Mouse (Mus musculus) embryo, embryonic 11 days (tissue): Measurements from ENCODE around the gene Slc26a11.
"Not testable (repeated sequence)": the region's sequence is repeated elsewhere in the genome, so short reads cannot be mapped to it uniquely, and the experiment has no call there.

ENCODE experiments used
- DNase-seq: peaks from one replicate; pipeline ENCODE4 v3.0.0-alpha.2; 2015

The Slc26a11 gene

DNA sequence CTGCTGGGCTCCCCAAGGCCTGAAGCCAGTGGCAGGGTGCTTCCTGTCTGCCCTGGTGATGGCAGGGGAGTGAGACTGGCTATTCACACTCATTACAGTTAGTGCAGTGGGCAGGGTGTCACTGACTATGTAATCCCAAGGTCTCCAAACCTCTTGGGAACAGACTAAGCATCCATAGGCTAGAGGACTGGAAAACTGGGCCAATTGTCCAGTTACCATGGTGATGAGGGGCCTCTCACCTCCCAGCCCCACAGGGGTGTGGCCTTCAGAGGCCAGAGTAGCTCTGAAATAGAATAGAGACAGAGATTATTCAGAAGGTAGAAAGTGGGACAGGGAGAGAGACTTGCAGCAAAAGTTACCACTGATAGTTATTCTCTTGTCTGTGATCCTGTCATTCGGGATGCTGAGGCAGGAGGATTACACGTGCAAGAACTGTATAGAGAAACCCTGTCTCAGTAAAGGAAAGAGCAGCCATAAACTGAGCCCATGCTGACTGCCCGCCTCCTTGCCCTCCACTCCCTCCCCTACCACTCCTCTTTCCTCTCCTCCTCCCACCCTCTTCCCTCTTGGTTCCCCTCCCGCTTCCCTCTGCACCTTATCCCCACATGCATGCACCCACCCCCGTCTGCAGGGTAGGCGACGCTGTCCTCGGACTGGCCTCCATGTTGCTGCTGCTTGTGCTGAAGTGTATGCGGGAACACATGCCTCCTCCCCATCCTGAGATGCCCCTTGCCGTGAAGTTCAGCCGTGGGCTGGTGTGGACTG is 7.6 kb downstream of the Slc26a11 start:
- DNase-seq, result peak; percentile 57

DNA sequence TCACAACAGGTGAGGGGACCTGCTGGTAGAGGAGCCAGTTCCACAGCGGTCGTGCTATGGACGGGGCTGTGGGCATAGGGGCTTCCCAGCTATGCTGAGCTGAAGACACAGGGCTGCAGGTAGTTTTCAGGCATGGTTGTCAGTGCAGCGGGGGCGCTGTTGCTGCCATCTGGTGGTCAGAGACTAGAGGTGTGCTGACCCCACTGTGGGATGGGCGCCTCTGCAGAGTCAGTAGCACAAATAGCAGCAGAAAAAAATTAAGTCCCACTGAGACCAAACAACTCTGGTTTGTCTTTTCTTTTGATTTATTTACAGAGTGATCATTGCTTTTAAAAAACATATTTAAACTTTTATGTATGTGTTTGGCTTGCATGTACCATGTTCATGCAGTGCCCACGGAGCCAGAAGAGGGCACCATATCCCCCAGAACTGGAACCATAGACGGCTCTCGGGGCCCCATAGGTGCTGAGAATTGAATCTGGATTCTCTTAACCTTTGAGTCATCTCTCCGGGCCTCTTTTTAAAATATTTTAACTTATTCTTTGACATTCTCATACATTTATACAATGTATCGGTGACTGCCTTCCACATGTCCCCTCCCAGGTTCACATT is 8.3 kb downstream of the Slc26a11 start:
- peak; percentile 86 for DNase-seq

DNA sequence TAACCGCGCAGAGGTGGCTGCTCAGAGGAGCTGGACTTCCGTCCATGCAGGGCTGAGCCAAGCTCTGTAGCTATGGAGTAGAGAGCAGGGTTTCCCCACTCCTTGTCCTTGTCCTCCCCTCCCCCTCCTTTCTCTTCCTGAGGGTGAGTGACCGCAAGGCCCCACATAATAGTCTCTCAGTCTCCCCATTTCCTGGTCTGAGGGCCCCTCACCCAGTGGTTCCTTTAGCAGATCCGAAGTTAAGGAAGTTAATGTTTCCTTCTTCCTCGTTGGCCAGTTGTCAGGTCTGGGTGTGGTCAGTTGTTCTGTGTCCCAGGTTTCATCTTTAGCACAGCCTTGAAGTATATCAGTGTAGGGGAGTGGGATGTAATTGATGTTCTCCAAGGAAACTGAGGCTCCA is 20.1 kb downstream of the Slc26a11 start:
- DNase-seq, result no peak

DNA sequence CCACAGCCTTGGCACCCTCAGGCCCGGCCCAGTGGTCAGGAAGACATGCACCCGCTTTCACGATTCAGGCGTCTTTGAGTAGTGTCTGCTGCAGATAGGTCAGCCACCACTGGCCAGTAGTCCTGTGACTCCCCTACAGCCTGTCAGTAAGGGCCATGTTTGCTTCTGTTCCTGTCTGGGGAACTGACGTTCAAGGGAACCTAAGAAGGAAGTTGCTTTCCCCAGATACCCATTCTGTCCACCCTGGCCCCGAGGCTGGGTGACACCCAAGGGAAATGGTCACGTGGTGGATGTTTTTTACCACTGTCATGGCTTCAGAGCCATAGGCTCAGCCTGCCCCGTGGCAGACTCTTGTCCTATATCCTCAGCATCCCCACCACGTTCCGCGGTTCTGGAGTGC is 22.0 kb downstream of the Slc26a11 start:
- DNase-seq, result no peak

DNA sequence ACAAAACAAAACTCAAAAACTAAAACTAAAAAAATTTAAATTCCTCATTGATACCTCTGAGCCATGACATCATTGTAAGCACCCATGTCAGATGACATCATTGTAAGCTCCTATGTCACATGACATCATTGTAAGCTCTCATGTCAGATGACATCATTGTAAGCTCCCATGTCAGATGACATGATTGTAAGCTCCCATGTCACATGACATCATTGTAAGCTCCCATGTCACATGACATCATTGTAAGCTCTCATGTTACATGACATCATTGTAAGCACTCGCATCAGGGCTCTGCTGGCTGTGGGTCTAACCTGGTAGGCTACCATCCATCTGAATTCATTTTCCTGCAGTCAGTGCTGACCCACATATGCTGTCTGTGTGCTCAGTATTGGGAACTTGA is 23.2 kb downstream of the Slc26a11 start:
- no peak for DNase-seq

DNA sequence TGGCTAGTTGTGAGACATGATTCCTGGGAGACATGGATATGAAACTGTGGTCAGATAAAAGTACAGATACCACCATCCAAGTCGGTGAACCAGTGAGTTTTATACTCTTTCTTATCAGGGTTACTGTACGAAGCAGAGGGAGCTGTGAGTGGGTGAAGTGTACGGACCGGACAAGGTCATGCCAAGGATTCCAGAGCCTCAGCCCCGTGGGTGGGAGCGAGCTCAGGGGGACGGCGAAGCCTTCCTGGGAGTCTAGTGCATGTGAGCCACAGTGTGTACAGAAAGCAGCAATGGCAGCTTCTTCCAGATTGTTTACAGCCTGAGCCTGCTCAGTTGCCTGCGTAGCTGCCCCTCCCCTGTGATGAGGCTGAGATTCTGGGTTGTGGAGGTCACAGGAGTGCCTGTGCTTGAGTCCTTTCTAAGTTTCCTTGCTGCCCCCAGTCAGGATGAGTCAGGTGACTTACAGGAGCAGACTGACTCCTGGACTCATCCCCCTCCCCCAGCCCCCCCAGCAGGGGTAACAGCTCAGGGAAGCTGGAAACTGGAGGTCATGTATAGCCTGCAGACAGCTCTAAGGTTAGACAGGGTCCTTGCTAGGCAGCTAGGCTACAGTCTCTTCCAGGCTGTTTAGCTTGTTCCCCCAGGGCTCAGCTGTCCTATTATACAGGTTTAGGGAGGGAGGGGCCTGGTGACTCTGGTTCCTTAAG is 26.4 kb downstream of the Slc26a11 start:
- no peak for DNase-seq

DNA sequence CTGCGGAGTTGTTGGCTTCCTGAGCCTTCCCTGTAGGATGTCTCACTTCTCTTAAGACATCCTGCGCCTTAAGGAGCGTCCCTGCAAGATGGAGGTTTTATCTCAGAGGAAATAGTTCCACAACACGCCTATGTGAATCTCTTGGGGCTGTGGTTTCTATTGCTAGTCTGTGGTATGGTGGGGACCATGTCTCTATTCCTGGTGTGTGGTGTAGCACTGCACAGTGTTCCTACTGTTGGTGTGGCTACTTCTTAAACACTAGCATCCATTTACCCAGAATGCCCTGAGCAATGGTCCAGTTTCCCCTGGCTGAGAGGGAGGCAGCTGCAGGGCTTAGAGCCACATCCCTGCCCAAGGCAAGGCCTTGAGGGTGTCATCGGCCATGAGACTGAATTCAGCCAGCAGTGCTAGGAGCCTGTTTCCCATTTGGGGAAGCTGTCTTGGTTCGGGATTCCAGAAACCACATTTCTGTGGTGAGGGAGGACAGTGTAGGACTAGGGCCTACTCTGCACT is 27.0 kb downstream of the Slc26a11 start:
- no peak for DNase-seq

DNA sequence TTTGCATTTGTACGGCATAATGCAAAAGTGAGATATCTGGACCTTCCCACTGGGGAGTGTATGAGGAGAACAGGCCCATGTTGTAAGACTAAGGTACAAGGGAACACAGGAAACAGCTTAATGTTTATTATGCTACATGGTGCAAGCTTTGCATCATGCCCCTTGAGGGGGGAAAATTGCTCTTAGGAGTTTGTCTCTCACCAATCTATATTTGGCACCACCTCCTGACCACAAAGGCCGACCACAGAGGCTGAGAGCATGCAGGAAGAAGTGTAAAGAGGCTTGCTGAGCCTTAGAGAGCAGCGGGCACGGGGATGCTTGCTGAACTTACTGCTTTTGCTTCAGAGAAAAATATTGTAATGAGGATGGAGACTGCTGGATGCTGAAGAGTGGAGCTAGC is 29.5 kb downstream of the Slc26a11 start:
- no peak for DNase-seq

DNA sequence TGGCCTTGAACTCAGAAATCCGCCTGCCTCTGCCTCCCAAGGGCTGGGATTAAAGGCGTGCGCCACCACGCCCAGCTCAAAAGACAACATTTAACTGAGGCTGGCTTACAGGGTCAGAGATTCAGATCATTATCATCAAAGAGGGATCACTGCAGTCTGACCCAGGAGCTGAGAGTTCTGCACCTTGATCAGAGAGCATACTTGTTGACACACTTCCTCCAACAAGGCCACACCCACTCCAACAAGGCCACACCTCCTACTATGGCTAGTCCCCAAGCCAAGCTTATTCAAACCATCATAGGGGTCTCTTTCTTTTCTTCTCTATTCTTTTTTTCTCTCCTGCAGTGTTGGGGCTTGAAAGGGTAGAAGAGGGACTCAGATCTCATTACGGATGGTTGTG is 30.9 kb downstream of the Slc26a11 start:
- DNase-seq, result no peak

DNA sequence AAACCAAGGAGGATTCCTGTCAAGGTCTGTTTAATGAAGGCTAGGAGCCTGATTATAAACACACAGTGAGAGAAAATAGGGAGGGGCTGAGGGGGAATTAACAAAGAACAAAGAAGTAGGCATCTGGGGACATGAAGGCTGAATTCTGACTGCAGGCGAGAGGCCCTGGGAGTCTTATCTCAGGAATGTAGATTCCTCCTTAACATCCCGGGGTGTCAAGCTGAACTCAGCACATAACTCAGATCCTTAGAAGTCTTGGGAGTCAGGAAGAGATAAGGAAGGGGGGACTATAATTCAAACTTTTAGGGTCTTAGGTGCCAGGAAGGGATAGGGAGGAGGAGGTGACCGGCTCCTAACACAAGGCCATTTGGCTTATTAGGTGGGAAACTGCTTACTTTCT is 31.9 kb downstream of the Slc26a11 start:
- DNase-seq, result not testable (repeated sequence)

DNA sequence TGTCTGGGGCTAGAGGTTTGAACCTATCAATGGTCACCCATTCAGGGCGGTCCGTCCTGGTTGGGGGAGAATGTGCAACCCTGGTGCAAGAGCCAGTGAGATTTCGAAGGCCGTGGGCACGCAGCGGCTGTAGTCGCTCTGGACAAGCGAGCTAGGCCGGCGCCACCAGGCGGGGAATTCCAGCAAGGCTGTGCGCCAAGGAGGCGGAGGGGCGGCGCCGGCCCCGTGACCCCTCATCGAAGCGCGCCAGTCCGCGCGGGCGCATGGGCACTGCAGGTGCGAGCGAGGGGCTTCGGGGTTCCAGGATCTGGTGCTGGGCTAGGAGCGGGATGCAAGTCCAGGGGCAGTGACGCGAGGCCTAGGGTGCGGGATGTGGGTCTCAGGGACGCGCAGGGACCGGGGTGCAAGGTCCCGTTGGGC is 34.5 kb downstream of the Slc26a11 start:
- peak; percentile 90 for DNase-seq

DNA sequence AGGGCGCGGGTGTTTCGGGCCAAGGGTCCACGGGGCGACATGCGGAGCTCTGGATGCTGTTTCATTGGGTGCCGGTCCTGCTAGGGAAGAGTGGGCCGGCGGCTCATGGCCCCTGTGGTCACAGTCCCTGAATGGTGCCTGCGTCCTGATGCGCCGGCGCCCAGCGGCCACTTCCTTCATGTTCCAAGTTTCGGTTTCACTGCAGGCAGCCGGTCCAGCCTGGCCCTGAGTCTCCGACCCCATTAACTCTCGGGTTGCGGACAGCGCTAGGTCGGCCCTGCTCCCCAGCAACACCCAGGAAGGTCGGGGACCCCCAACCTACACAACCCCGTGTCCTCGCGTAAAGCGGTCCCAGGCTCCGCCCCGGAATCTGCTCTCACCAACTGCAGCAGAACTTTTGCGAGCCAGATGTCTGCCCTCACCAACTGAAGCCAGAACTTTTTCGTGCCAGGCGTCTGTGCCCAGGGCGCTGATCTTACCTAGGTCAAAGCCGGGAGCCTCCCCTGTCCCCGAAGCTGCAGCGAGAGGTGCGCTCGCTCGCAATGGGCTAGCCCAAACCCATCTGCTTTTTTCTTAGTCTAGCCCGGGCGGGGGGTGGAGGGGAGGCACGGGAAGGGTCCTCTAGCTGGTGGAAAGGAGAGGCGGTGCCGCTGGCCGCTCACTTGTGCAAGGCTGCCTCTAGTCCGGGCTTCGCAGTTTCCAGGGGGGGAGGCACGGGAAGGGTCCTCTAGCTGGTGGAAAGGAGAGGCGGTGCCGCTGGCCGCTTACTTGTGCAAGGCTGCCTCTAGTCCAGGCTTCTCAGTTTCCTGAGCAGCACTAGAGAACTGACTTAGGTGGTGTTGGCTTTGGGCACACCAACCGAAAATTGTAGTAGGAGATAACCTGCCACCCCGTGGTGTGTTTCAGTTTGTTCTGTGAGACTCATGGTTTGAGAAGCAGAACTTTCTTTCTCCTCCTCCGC is 35.2 kb downstream of the Slc26a11 start:
- peak; percentile 55 for DNase-seq

DNA sequence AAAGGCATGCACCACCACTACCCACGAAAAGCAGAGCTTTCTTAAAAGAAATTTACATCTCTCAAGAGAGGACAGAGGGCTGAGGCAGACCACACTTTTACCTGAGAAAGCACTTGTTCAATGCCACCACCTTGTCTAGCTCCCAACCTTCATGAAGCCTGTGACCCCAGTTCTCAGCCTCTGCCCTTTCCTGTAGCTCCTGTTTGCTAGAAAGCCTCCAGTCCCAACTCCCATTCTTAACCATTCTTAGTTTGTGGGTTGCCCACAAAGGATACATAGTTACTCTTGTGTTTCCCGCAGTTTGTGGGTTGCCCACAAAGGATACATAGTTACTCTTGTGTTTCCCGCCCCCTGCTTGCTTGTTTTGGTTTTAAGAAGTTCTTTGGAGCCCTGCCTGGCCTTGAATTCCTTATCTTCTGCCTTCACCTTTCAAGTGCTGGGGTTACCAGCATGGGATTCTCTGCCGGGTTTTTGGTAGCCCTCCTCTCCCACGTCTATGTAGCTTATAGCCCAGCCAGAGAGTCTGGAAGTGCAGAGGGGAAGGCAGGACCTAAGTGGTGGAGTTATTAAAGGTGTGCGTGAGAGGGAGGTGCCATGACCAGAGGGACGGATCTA is 36.1 kb downstream of the Slc26a11 start:
- DNase-seq, result no peak

DNA sequence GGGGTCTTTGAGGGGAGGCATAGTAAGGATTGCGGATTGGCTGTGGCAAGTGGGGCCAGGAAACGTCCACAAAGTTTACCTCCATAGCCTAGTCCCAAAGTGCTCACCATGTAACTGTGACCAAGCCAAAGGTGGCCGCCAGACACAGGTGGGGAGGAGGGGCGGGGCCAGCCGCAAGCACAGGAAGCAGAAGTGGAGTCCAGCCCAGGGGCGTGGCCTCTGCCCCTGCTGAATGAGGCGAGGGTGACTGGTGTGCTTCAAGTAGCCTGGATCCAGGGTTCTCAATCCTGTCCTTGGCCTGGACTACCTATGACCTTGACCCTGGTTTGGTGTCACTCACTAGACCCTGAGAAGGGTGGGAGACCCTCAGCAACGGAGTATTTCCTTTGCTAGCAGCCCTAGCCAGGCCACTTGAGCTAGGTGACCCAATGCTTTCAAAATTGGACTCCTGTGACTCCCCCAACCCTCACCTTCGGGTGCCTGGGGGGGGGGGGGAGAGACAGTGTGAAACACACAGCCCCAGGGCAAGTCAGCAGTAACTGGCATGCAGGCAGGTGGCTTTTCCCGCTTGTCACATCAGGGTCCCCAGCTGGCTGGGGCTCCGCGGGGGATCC is 36.8 kb downstream of the Slc26a11 start:
- DNase-seq, result peak; percentile 48

DNA sequence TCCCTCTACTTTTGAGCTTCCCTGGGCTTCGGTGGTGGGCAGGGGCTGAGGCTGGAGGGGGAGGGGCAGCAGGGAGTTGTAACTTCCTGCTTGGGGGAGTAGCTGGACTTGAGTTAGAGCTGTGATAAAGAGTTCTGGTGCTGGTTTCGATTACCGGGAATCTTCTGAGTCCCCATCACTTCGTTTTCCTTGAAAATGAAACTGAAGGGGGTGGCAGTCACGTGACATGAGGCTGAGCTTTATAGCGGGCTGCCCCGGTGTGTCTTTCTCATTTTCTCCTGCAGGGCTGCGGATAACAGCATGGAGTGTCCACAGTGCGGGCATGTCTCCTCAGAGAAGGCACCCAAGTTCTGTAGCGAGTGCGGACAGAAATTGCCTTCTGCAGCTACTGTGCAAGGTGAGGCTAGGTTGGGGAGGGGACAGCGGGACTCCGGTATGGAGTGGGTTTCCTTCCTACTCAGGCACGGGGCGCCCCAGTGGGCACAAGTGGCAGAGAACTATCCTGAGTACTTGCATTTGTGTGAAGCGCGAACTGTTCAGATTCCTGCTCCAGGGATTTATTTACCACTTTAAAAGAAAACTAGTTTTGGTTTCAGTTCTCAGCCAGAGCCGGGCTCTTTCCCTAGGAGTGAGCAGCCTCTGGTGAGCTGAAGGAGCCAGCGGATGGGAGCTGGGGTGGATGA is 37.6 kb downstream of the Slc26a11 start, which contains the start of gene Rnf213:
Rnf213 (plus strand) TSS at position 301 of the 683 bp plus-strand sequence.
- peak; percentile 73 for DNase-seq

DNA sequence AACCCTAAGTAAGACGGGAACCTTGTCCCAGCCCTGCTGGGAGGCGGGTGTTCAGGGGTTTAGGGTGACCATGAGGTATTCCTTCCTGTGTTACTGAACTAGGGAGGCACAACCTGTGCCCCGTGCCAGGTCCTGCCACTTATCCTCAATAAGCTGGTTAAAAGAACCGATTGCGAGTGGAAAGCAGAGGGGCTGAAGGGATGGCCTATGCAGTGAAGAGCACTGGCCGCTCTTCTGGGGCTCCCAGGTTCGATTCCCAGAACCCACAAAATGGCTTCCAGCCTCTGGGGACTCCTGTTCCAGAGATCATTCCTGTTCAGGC is 38.1 kb downstream of the Slc26a11 start:
- no peak for DNase-seq

DNA sequence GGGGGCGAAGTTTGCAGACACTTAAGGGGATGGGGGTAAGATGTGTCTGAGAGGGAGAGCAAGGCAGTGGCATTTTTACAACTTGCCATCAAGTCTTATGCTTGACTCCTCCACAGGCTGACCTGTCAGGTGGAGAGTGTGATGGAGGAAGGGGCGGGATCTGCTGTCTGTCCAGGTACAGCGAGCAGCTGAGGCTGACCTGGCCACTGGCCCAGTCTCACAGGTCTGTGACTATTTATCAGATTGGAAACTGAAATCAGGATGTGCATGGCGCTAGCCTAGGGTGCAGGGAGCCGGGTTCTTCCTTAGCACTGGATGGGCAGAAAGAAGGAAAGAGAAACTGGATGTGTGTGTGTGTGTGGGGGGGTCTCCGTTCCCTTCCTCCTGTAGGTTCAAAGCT is 38.9 kb downstream of the Slc26a11 start:
- DNase-seq, result no peak

DNA sequence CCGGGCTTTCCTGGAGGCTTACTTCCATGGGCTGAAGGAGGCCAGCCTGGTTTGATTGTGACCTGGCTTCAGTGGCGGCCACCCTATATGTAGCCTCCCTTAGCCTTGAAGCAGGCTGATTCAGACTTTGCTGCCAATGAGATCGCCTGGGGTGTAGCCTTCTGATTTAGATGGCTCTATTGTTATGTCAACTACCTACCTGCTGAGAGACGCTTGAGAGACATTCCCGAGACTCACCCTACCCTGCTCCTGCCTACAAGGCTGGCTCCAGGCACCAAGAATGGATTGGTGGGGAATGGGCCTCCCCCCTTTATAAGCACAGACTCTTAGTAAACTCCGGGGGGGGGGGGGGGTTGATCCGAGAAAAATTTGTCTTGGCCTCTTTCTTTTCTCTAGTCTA is 40.0 kb downstream of the Slc26a11 start:
- DNase-seq, result no peak

DNA sequence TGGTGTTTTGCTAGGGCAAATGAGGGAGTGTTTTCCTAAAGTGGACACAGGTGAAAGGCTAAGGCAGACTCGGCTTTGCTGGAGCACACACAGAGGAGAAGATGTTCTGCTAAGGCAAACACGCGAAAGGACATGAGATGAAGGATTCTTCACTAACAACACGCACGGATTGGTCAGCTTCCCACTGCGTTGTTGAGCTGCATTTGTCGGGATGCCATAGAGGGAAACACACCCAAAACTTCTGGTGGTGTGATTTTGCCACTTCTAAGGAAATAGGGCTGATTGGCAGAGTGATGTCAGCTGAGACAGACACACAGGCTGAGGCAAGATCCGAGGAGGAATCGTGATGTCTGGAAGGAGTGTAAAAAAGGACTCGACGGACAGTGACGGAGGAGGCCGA is 40.6 kb downstream of the Slc26a11 start:
- DNase-seq, result no peak

DNA sequence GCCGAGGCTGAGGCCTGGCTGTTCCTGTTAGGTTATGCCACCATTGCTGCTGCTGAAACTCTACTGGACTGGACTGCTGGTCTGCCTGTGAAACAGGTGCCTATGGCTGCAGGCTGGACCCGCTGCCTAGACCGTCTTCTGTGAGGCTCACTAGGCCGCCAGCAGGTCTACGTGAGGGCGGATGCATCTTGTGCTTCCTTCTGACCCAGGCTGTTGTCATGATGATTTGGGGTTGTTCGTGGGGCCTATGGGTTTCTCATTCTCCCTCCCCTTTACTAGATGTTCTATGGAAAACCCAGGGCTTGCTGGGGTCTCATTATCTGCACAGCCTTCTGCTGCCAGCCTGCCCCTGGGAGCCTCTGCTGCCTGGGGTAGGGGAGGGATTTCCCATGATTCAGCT is 41.1 kb downstream of the Slc26a11 start:
- no peak for DNase-seq

DNA sequence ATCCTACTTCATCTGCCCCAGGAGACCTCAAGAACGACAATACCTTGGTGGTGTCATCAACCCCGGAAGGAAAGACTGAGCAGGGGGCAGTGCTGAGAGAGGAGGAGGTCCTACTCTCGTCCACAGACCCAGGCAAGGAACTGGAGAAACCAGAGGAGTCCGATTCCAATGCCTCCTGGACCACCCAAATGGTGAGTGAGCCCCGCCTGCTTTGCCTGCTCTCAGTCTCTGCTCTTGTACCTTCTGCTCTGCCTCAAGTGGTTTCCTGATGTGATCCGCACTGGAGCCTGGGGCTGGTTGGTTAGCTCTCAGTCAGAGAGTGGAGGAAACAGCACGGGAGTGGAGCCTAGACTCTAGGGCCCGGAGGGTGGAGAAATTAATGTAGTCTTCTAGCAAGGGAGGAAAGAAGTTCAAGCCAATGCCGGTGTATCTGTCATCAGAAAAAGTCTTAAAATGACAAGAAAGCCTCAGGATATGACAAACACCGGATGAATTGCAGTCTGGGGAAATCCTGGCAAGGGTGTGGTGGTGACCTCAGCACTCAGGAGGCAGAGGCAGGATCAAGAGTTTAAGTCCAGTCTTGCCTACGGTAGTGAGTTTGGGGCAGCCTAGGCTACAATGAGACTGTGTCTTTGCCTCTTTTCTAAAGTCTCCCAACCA is 47.3 kb downstream of the Slc26a11 start:
- DNase-seq, result no peak
